Comparison of ENCODE assay signal across 18 mouse cellular contexts in the genomic region with DNA sequence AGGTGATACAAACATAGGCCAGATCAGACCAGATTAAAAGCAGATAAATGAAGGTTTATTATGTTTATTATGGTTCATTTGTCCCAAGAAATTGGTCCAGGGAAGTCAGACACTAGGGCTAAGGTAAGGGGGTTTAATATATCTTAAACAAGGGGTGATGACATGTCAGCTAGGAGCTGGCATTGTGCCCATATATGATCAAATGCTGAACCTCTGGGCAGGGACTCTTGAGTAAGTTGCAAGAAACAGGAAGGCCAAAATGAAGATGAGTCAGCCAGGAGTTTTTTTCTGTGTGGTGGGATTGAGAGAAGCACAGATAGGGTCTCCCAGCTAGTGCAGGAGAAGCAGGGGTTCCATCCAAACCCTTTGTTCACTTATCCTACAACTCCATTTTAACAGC.
"Had no signal": no experiment of that assay in that cellular context is flagged by ENCODE, and none has a peak within 500 bp of the region (broad histone marks: within the 10 kb centered on the region; RNA-seq: fewer than 3 reads in every experiment).

No protein-coding gene starts in this region.

- H3K4me2 ChIP-seq: lung, embryonic 15.5 days; midbrain, embryonic 12.5 days; neural tube, embryonic 12.5 days; stomach, embryonic 15.5 days had no signal

- ATAC-seq: liver, postnatal 0 days; lung, postnatal 0 days; midbrain, embryonic 16.5 days had no signal

- H3K4me3 ChIP-seq: lung, embryonic 15.5 days; megakaryocyte, embryonic 14.5 days; midbrain, embryonic 12.5 days; neural tube, embryonic 12.5 days; stomach, embryonic 15.5 days had no signal

- H3K27me3 ChIP-seq: lung, embryonic 15.5 days; megakaryocyte, embryonic 14.5 days; midbrain, embryonic 12.5 days; neural tube, embryonic 12.5 days; stomach, embryonic 15.5 days had no signal

- H3K27ac ChIP-seq: lung, embryonic 15.5 days; macrophage; midbrain, embryonic 12.5 days; neural tube, embryonic 12.5 days; stomach, embryonic 15.5 days; stomach, postnatal 0 days had no signal

- H3K4me1 ChIP-seq: midbrain, embryonic 12.5 days; neural tube, embryonic 12.5 days had no signal

- H3K36me3 ChIP-seq: lung, embryonic 15.5 days; midbrain, embryonic 12.5 days; neural tube, embryonic 12.5 days; stomach, embryonic 15.5 days had no signal

- H3K9me3 ChIP-seq: lung, embryonic 15.5 days; megakaryocyte, embryonic 14.5 days; midbrain, embryonic 12.5 days; neural tube, embryonic 12.5 days; stomach, embryonic 15.5 days had no signal

- DNase-seq: liver, postnatal 0 days; lung, adult 2 months; lung, postnatal 14 days; lung, postnatal 36 days; midbrain, embryonic 14.5 days; right cerebral cortex, postnatal 14 days; thymus, adult 2 months; thymus, postnatal 25 days; thymus, postnatal 4 days had no signal

- H3K9ac ChIP-seq: liver, postnatal 0 days; lung, embryonic 15.5 days; midbrain, embryonic 12.5 days; neural tube, embryonic 12.5 days; stomach, embryonic 15.5 days had no signal
